Mouse (Mus musculus) ES-E14 (cell line): ENCODE results near the gene Snx3. TPM values are rescaled to one million over a fixed set of nuclear protein-coding genes. Genes with fewer than 3 reads are reported as not detected.

Experiments
- DNase-seq: peaks from one replicate; pipeline ENCODE4 v3.0.0-alpha.2; 2013; ENCODE audit warnings: low read depth, low spot score
- H3K27ac ChIP-seq: 2 replicates; pipeline ENCODE4 v1.5.1; 2012; ENCODE audit warnings: low read depth, mild to moderate bottlenecking, low read length, moderate library complexity, mixed read lengths; ENCODE audit not compliant: poor library complexity, insufficient read depth, severe bottlenecking
- H3K36me3 ChIP-seq: 2 replicates; pipeline ENCODE4 v1.6.1; 2012; ENCODE audit warnings: mild to moderate bottlenecking, low read length, moderate library complexity, mixed read lengths; ENCODE audit not compliant: control insufficient read depth, poor library complexity, insufficient read depth, severe bottlenecking
- H3K4me1 ChIP-seq, 2 experiments: fragments of 150-350 bp in 1 of 2; sonication (generic) in 1 of 2; 2 replicates each; pipeline ENCODE4 v1.6.1; 2012; ENCODE audit warnings: low read length in 2 of 2, mild to moderate bottlenecking in 1 of 2, mixed read lengths in 1 of 2; ENCODE audit not compliant: control insufficient read depth in 2 of 2, insufficient read depth in 2 of 2, poor library complexity in 1 of 2
- H3K4me3 ChIP-seq, 2 experiments: fragments of 150-350 bp in 1 of 2; sonication (generic) in 1 of 2; 2 replicates each; pipeline ENCODE4 v1.5.1; 2012; ENCODE audit warnings: low read length in 2 of 2, low read depth in 1 of 2, mild to moderate bottlenecking in 1 of 2, mixed read lengths in 1 of 2; ENCODE audit not compliant: insufficient read depth in 1 of 2, poor library complexity in 1 of 2, severe bottlenecking in 1 of 2
- H3K9ac ChIP-seq: 2 replicates; pipeline ENCODE4 v1.6.1; 2012; ENCODE audit warnings: low read depth, mild to moderate bottlenecking, low read length, mixed read lengths; ENCODE audit not compliant: poor library complexity, insufficient read depth, severe bottlenecking
- H3K9me3 ChIP-seq: fragments of 150-350 bp; sonication (generic); 2 replicates; pipeline ENCODE4 v1.6.1; 2012; ENCODE audit warnings: low read depth, mild to moderate bottlenecking, low read length; ENCODE audit not compliant: control insufficient read depth, insufficient read depth
- CHD2 ChIP-seq: IDR thresholded peaks from 2 replicates; pipeline ENCODE4 v1.6.1; 2014; ENCODE audit warnings: mild to moderate bottlenecking, low read depth, low read length, inconsistent platforms
- HCFC1 ChIP-seq: IDR thresholded peaks from 2 replicates; pipeline ENCODE4 v1.6.1; 2012; ENCODE audit warnings: low read length, inconsistent platforms, borderline replicate concordance; ENCODE audit not compliant: insufficient read depth
- MAFK ChIP-seq: IDR thresholded peaks from 2 replicates; pipeline ENCODE4 v1.6.1; 2014; ENCODE audit warnings: mild to moderate bottlenecking, low read depth, low read length, inconsistent platforms; ENCODE audit not compliant: insufficient read depth
- ZC3H11A ChIP-seq: IDR thresholded peaks from 2 replicates; pipeline ENCODE4 v1.6.1; 2012; ENCODE audit warnings: low read depth, mild to moderate bottlenecking, inconsistent platforms, low read length, borderline replicate concordance
- ZNF384 ChIP-seq: IDR thresholded peaks from 2 replicates; pipeline ENCODE4 v1.6.1; 2012; ENCODE audit warnings: low read depth, low read length, inconsistent platforms
- in situ Hi-C, 2 experiments: fragments of 600-800 bp; cut with MboI; formaldehyde crosslinking; loops; one replicate each; pipeline ENCODE4 v1.15.1; 2025; ENCODE audit warnings: low sequenced_read_pairs in 2 of 2, inconsistent platforms in 1 of 2; ENCODE audit not compliant: unreplicated experiment in 2 of 2
- total RNA-seq: library from RNA; depleted of rRNA; stranded (reverse); fragments of 300-350 nt; gene quantifications from 2 replicates; pipeline ENCODE4 v1.2.3, GENCODE M21; 2012

Gene Snx3
- total RNA-seq, 1 experiment: 82.9 TPM

GRCm38 (mm10) chr10:42488606-42489296 is 13.1 kb upstream of the Snx3 start:
- no peak overlapping the region; the same call in 1 of the 2 replicates for H3K27ac ChIP-seq
- H3K9ac ChIP-seq: no peak overlapping the region
- TF ChIP-seq MAFK (no peak), CHD2 (no peak), ZNF384 (no peak), HCFC1 (no peak), ZC3H11A (no peak)
- in situ Hi-C loops: no loop called here
- H3K36me3 ChIP-seq: no peaks in the 10 kb centered on the region
- H3K4me1 ChIP-seq: peaks cover 0 to 12% of the 10 kb centered on the region in 2 experiments; a peak in 1 of 4 replicates
- H3K4me3 ChIP-seq: no peak overlapping the region
- no peaks in the 10 kb centered on the region for H3K9me3 ChIP-seq
- no peak for DNase-seq

- Histone ChIP-seq H3K36me3 (no peaks in the 10 kb centered on the region), H3K9ac (no peak overlapping the region), H3K27ac (no peak overlapping the region), H3K4me3 (no peak overlapping the region), H3K9me3 (no peaks in the 10 kb centered on the region), H3K4me1 (peaks cover 0 to 8% of the 10 kb centered on the region in 2 experiments; a peak in 1 of 4 replicates)
- in situ Hi-C loops: no loop called here
- no peak for DNase-seq
- TF ChIP-seq HCFC1 (no peak), MAFK (no peak), ZC3H11A (no peak), ZNF384 (no peak), CHD2 (no peak)
Observed at GRCm38 (mm10) chr10:42491158-42491557, 10.7 kb upstream of the Snx3 start.

DNA sequence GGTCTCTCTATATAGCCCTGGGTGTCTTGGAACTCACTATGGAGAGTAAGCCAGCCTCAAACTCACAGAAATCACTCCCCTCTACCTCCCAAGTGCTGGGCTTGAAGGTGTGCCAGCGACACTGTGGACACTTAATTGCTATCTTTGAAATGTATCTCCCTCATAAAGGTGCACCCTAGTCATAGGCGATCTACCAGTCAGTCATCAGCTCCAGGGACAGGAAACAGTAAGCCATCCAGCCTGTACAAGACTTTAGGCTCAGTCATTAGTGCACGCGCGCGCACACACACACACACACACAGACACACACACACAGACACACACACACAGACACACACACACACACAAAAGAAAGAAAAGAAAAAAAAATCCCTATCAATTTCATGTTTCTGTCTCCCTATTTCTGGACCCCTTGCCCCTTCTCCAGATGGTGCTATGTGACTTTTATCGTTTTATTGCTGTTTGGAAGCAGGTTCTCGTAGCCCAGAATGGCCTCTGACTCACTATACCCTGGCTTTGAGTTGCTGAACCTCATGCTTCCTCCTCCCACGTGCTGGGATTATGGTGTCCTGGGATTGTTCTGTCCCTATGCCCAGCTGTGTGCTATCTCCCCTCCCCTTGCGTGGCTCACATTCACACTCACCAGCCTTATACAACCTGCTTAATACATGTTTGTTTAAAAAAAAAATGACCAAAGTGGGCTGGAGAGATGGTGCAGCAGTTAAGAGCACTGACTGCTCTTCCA is 9.6 kb upstream of the Snx3 start:
- TF ChIP-seq MAFK (no peak), CHD2 (no peak), ZNF384 (no peak), HCFC1 (no peak), ZC3H11A (no peak)
- in situ Hi-C loops: no loop called here
- no peak overlapping the region for H3K4me3 ChIP-seq
- H3K9ac ChIP-seq: no peak overlapping the region; the same call in 1 of the 2 replicates
- H3K4me1 ChIP-seq: peaks cover 0 to 8% of the 10 kb centered on the region in 2 experiments; a peak in 1 of 4 replicates
- H3K36me3 ChIP-seq: no peaks in the 10 kb centered on the region
- DNase-seq: no peak
- H3K27ac ChIP-seq: no peak overlapping the region
- H3K9me3 ChIP-seq: no peaks in the 10 kb centered on the region

DNA sequence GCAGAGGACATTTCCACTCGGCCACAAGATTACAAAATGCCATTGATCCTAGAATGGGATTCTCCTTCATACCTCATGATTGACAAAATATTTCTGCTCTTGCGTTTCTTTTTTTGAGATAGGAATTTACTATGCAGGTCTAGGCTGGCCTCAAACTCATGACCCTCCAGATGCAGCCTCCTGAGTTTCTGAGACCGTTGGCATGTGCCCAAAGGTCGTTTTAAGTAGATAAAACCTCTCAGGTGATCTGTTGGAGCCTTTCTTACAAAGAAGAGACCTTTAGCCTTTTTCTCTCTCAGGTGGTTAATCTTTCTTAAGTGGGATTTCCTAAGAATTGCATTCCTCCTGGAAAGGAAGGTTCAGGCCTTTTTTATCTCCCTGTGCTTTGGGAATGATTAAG is 8.8 kb upstream of the Snx3 start:
- Histone ChIP-seq H3K36me3 (no peaks in the 10 kb centered on the region), H3K27ac (no peak overlapping the region), H3K9ac (no peak overlapping the region), H3K9me3 (no peaks in the 10 kb centered on the region), H3K4me1 (peaks cover 0 to 8% of the 10 kb centered on the region in 2 experiments; a peak in 1 of 4 replicates), H3K4me3 (no peak overlapping the region)
- no peak for TF ChIP-seq CHD2
- no peak for DNase-seq
- in situ Hi-C loops: no loop called here
